Mouse (Mus musculus): ENCODE measurements around the gene Bcam. TPM values are rescaled to one million over a fixed set of nuclear protein-coding genes. Genes with fewer than 3 reads are reported as not detected.
A peak's percentile ranks its signal among the peaks of the same experiment; 100 is the strongest.

The Bcam gene
- polyA plus RNA-seq, 1 experiment from 2014 or later: 120 TPM

DNA sequence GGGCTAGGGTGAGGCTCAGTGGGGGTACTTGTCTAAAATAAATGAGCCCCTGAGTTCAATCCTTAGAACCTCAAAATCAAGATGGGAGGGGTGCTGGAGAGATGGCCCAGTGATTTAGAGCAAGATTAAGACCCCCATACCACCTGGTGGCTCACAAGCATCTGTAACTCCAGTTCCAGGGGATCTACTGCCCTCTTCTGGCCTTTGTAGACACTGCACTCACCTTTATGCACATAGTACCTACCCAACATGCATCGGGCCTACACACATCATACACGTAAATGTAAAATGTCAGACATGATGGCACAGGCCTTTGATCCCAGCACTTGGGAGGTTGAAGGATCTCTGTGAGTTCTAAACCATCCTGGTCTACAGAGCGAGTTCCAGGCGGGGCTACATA lies 11.8 kb upstream of the Bcam start:
- H3K27ac ChIP-seq: no peak overlapping the region
- no peak overlapping the region for H3K9ac ChIP-seq
- no peaks in the 10 kb centered on the region for H3K36me3 ChIP-seq
- H3K4me1 ChIP-seq: peaks cover 4% of the 10 kb centered on the region; the same call in 1 of the 2 replicates
- H3K4me2 ChIP-seq: no peak overlapping the region
- H3K9me3 ChIP-seq: no peaks in the 10 kb centered on the region
- ATAC-seq (ENCODE audit: insufficient number of reproducible peaks, low FRiP score, low TSS enrichment, low read depth): no peak
- H3K27me3 ChIP-seq: no peaks in the 10 kb centered on the region
- 90% methylated on average over 4 of the region's 4 CpGs for WGBS
- no peak overlapping the region for H3K4me3 ChIP-seq

DNA sequence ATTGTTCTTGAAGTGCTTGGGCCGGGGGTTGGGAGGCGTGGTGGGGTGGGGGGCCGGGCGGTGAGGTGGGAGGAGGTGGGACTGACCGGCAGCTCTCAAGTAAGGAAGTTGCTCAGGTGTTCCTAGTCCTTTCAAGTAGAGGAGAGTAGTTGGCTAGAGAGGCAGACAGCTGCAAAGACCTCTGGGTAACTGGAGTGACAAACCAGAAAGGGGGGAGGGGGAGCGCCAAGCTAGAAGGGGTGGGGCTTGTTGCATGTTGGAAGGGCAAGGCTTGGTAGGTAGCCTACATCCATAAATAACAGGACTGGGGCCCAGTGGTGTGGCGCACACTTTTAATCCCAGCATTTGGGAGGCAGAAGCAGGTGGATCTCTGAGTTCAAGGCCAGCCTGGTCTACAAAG lies 10.9 kb upstream of the Bcam start:
- no peak overlapping the region for H3K4me2 ChIP-seq
- H3K27ac ChIP-seq: no peak overlapping the region
- H3K36me3 ChIP-seq: no peaks in the 10 kb centered on the region
- no peaks in the 10 kb centered on the region for H3K9me3 ChIP-seq
- no peaks in the 10 kb centered on the region for H3K27me3 ChIP-seq
- 89% methylated on average over 7 of the region's 7 CpGs for WGBS
- H3K9ac ChIP-seq: no peak overlapping the region
- ATAC-seq (ENCODE audit: insufficient number of reproducible peaks, low FRiP score, low TSS enrichment, low read depth): no peak
- H3K4me3 ChIP-seq: no peak overlapping the region
- peaks cover 4% of the 10 kb centered on the region; the same call in 1 of the 2 replicates for H3K4me1 ChIP-seq

- Histone ChIP-seq H3K9me3 (no peaks in the 10 kb centered on the region), H3K27me3 (no peaks in the 10 kb centered on the region), H3K36me3 (no peaks in the 10 kb centered on the region), H3K4me1 (no peaks in the 10 kb centered on the region), H3K4me2 (no peak overlapping the region), H3K4me3 (no peak overlapping the region), H3K27ac (no peak overlapping the region), H3K9ac (no peak overlapping the region)
- WGBS: 79% methylated on average over 4 of the region's 4 CpGs
- no peak for ATAC-seq (ENCODE audit: insufficient number of reproducible peaks, low FRiP score, low TSS enrichment, low read depth)
Measured at GRCm38 (mm10) chr7:19779903-19780302, 9.1 kb upstream of the Bcam start.

- H3K4me1 ChIP-seq: no peaks in the 10 kb centered on the region
- H3K9ac ChIP-seq: no peak overlapping the region
- no peaks in the 10 kb centered on the region for H3K36me3 ChIP-seq
- no peak overlapping the region for H3K4me2 ChIP-seq
- no peak for ATAC-seq (ENCODE audit: insufficient number of reproducible peaks, low FRiP score, low TSS enrichment, low read depth)
- WGBS: 81% methylated on average over 8 of the region's 8 CpGs
- no peaks in the 10 kb centered on the region for H3K27me3 ChIP-seq
- H3K4me3 ChIP-seq: no peak overlapping the region
- H3K9me3 ChIP-seq: no peaks in the 10 kb centered on the region
- H3K27ac ChIP-seq: no peak overlapping the region
Measured at GRCm38 (mm10) chr7:19778645-19779044, 7.8 kb upstream of the Bcam start.

GRCm38 (mm10) chr7:19777049-19777723 lies 6.4 kb upstream of the Bcam start:
- no peak overlapping the region for H3K9ac ChIP-seq
- peak; percentile 66; the same call in 1 of the 2 replicates for ATAC-seq (ENCODE audit: insufficient number of reproducible peaks, low FRiP score, low TSS enrichment, low read depth)
- no peak overlapping the region for H3K4me3 ChIP-seq
- H3K9me3 ChIP-seq: no peaks in the 10 kb centered on the region
- H3K4me1 ChIP-seq: no peaks in the 10 kb centered on the region
- peak overlapping the region; percentile 14 for H3K27ac ChIP-seq
- H3K36me3 ChIP-seq: no peaks in the 10 kb centered on the region
- 84% methylated on average over 11 of the region's 11 CpGs for WGBS
- no peaks in the 10 kb centered on the region for H3K27me3 ChIP-seq
- no peak overlapping the region for H3K4me2 ChIP-seq

DNA sequence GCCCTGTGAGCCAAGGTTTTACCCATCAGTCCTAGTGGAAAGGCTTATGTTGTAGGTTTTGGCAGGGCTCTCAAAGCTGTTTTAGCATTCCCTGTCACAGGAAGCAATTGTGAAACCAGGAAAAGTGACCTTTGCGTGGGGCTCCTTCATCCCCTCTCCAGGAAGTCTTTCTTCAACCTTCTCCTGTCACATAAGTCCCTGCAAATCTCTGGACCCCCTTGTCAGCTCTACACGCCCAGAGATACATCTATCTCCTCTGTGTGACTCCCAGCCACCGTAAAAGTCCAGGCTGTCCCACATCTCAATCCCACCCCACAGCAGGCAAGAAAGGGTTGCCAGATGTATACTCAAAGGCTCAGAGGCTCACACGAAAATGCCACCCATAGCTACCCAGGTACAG lies 866 bp upstream of the Bcam start:
- WGBS: 51% methylated on average over 4 of the region's 4 CpGs
- H3K27ac ChIP-seq: no peak overlapping the region
- H3K4me1 ChIP-seq: peaks cover 27% of the 10 kb centered on the region
- H3K9me3 ChIP-seq: no peaks in the 10 kb centered on the region
- H3K9ac ChIP-seq: no peak overlapping the region
- no peak overlapping the region for H3K4me3 ChIP-seq
- H3K36me3 ChIP-seq: no peaks in the 10 kb centered on the region
- no peaks in the 10 kb centered on the region for H3K27me3 ChIP-seq
- no peak for ATAC-seq (ENCODE audit: insufficient number of reproducible peaks, low FRiP score, low TSS enrichment, low read depth)
- H3K4me2 ChIP-seq: peak overlapping the region; percentile 78; the same call in 1 of the 2 replicates

DNA sequence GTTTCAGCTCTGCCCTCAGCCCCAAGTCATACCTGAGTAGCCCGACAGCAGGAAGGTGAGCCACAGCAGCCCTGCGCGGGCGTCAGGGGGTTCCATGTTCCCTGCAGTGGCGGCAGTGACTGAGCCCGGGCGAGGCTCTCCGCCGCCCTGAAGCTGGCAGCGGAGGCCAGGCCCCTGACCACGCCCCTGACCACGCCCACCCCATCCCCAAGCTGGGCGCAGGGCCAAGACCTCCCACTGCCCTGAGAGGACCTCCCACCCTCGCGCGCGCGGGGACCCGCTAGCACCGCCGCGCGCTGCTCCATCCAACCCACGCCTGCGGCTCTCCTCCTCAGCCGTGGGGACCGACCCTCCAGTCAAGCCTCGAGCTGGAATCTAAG lies 451 bp downstream of the Bcam start:
- Histone ChIP-seq H3K36me3 (peaks cover 6% of the 10 kb centered on the region; the same call in 1 of the 2 replicates), H3K9ac (peak overlapping the region; percentile 44), H3K4me1 (peaks cover 27% of the 10 kb centered on the region), H3K4me2 (peak overlapping the region; percentile 78), H3K27me3 (no peaks in the 10 kb centered on the region), H3K27ac (peak overlapping the region; percentile 47), H3K4me3 (peak overlapping the region; percentile 47), H3K9me3 (no peaks in the 10 kb centered on the region)
- peak; percentile 67 for ATAC-seq (ENCODE audit: insufficient number of reproducible peaks, low FRiP score, low TSS enrichment, low read depth)
- under 1% methylated on average over 28 of the region's 28 CpGs for WGBS

GRCm38 (mm10) chr7:19769434-19770374 lies 1.1 kb downstream of the Bcam start:
- peaks cover 27% of the 10 kb centered on the region for H3K4me1 ChIP-seq
- no peaks in the 10 kb centered on the region for H3K9me3 ChIP-seq
- H3K4me2 ChIP-seq: peak overlapping the region; percentile 78
- H3K36me3 ChIP-seq: peaks cover 12% of the 10 kb centered on the region
- WGBS: 6% methylated on average over 16 of the region's 16 CpGs
- peak overlapping the region; percentile 47 for H3K4me3 ChIP-seq
- H3K27ac ChIP-seq: peak overlapping the region; percentile 55
- H3K27me3 ChIP-seq: no peaks in the 10 kb centered on the region
- no peak for ATAC-seq (ENCODE audit: insufficient number of reproducible peaks, low FRiP score, low TSS enrichment, low read depth)
- peak overlapping the region; percentile 44 for H3K9ac ChIP-seq

DNA sequence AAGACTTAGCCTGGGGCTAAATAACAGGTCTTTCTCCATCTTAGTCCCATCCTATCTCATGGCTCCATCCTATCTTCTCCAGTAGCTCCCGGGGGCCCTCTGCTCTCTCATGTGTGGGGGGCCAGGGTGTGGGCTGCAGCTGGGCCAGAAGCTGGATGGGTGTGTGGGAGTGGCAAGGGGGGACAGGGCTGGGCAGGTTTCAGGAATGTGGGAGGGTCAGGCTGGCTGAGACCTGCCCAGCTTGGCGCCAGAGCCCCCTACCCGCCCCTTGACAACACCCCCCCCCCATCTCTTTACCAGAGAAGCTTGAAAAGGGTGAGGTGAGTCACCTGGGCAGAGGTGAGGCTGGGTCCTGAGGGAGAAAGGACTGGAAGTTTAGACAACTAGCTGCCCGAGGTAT lies 1.8 kb downstream of the Bcam start:
- Histone ChIP-seq H3K36me3 (peaks cover 18% of the 10 kb centered on the region), H3K9ac (no peak overlapping the region), H3K9me3 (no peaks in the 10 kb centered on the region), H3K27ac (peak overlapping the region; percentile 55; the same call in 1 of the 2 replicates), H3K4me3 (peak overlapping the region; percentile 47), H3K4me2 (peak overlapping the region; percentile 78), H3K4me1 (peaks cover 27% of the 10 kb centered on the region), H3K27me3 (no peaks in the 10 kb centered on the region)
- no peak for ATAC-seq (ENCODE audit: insufficient number of reproducible peaks, low FRiP score, low TSS enrichment, low read depth)
- 18% methylated on average over 4 of the region's 4 CpGs for WGBS

DNA sequence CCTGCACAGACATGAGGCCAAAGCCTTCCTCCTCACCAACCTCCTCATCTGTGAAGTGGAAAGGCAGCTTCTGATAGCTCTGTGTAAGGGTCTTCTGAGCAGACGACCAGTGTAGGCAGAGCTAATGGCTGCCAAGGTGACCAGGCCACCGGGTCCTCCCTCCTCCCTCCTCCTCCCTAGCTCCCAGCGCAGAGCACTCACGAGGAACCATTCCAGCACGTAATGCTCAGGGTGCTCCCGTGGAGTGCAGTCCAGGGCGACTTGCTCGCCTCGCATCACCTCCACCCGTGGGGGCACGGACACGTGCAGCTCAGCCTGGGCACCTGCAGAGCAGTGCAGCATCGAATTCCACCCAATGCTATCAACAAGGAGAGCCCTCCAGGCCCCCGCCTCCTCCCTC lies 2.6 kb downstream of the Bcam start:
- no peak overlapping the region for H3K27ac ChIP-seq
- peak overlapping the region; percentile 47 for H3K4me3 ChIP-seq
- H3K27me3 ChIP-seq: no peaks in the 10 kb centered on the region
- 59% methylated on average over 14 of the region's 14 CpGs for WGBS
- H3K4me2 ChIP-seq: peak overlapping the region; percentile 78
- H3K9me3 ChIP-seq: no peaks in the 10 kb centered on the region
- H3K9ac ChIP-seq: no peak overlapping the region
- peaks cover 24% of the 10 kb centered on the region for H3K36me3 ChIP-seq
- no peak for ATAC-seq (ENCODE audit: insufficient number of reproducible peaks, low FRiP score, low TSS enrichment, low read depth)
- H3K4me1 ChIP-seq: peaks cover 27% of the 10 kb centered on the region

DNA sequence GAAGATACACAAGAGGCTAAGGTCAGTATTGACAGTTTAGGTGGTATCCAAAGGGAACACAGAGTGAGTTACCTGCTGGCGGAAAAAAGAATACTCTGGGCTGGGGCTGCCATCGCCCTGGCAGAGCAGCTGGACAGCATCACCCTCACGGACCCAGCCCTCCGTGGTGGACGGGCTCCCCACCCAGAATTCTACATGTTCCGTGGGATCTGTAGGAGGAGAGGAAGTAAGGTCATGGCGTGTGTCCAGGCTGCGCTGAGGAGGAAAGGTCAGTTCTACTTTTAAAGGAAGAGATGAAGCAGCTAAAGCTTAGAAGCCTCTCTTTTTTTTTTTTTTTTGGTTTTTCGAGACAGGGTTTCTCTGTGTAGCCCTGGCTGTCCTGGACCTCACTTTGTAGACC lies 6.2 kb downstream of the Bcam start:
- WGBS: 90% methylated on average over 9 of the region's 9 CpGs
- no peak for ATAC-seq (ENCODE audit: insufficient number of reproducible peaks, low FRiP score, low TSS enrichment, low read depth)
- Histone ChIP-seq H3K27me3 (no peaks in the 10 kb centered on the region), H3K9me3 (no peaks in the 10 kb centered on the region), H3K9ac (no peak overlapping the region), H3K4me3 (no peak overlapping the region), H3K27ac (no peak overlapping the region), H3K36me3 (peaks cover 41% of the 10 kb centered on the region), H3K4me2 (no peak overlapping the region), H3K4me1 (peaks cover 9% of the 10 kb centered on the region)

GRCm38 (mm10) chr7:19763829-19764477 lies 6.9 kb downstream of the Bcam start:
- Histone ChIP-seq H3K4me3 (no peak overlapping the region), H3K27me3 (no peaks in the 10 kb centered on the region), H3K36me3 (peaks cover 46% of the 10 kb centered on the region), H3K4me1 (peaks cover 3% of the 10 kb centered on the region), H3K9me3 (no peaks in the 10 kb centered on the region), H3K4me2 (no peak overlapping the region), H3K9ac (no peak overlapping the region), H3K27ac (no peak overlapping the region)
- no peak for ATAC-seq (ENCODE audit: insufficient number of reproducible peaks, low FRiP score, low TSS enrichment, low read depth)
- 79% methylated on average over 13 of the region's 13 CpGs for WGBS
